Mouse (Mus musculus): ENCODE results near the gene S100a6. TPM values are rescaled to one million over a fixed set of nuclear protein-coding genes. Genes with fewer than 3 reads are reported as not detected.

S100a6 gene
- polyA plus RNA-seq, 2 experiments = 5.4 to 13.6 TPM

- ATAC-seq (ENCODE audit: insufficient read depth) = no peak
- H3K4me3 ChIP-seq (ENCODE audit: insufficient read depth in 1 of 2, low read depth in 2 of 2, low read length in 2 of 2) = no peak overlapping the region
- no peak for DNase-seq (ENCODE audit: low read depth in 3 of 3, low spot score in 3 of 3)
- no peak overlapping the region for H3K27ac ChIP-seq
- H3K27me3 ChIP-seq (ENCODE audit: control insufficient read depth, insufficient read depth, low read length) = no peaks in the 10 kb centered on the region
- no peaks in the 10 kb centered on the region for H3K9me3 ChIP-seq (ENCODE audit: control insufficient read depth, low read length)
- 50% methylated on average over 3 of the region's 3 CpGs for WGBS (ENCODE audit: insufficient replicate concordance)
- H3K4me1 ChIP-seq (replicated peaks; ENCODE audit: control insufficient read depth in 2 of 2, insufficient read depth in 2 of 2, low read length in 1 of 2) = no peaks in the 10 kb centered on the region
- H3K4me2 ChIP-seq (ENCODE audit: low read depth) = no peak overlapping the region
- no peak overlapping the region for H3K9ac ChIP-seq (replicated peaks)
- TF ChIP-seq EP300 (IDR thresholded peaks at IDR 0.05; ENCODE audit: low read depth) (no peak), CTCF (IDR thresholded peaks at IDR 0.05; ENCODE audit: low read depth) (no peak)
- H3K36me3 ChIP-seq (replicated peaks; ENCODE audit: control insufficient read depth, insufficient read depth, low read depth) = no peaks in the 10 kb centered on the region
These were observed 13.3 kb upstream of the S100a6 start for GRCm38 (mm10) chr3:90599401-90599800.

- Histone ChIP-seq H3K4me1 (replicated peaks; ENCODE audit: control insufficient read depth in 2 of 2, insufficient read depth in 2 of 2, low read length in 1 of 2) (peaks cover 0 to 3% of the 10 kb centered on the region in 2 experiments; a peak in 1 of 4 replicates), H3K27me3 (ENCODE audit: control insufficient read depth, insufficient read depth, low read length) (no peaks in the 10 kb centered on the region), H3K9ac (replicated peaks) (no peak overlapping the region), H3K27ac (no peak overlapping the region), H3K36me3 (replicated peaks; ENCODE audit: control insufficient read depth, insufficient read depth, low read depth) (no peaks in the 10 kb centered on the region), H3K9me3 (ENCODE audit: control insufficient read depth, low read length) (no peaks in the 10 kb centered on the region), H3K4me3 (ENCODE audit: insufficient read depth in 1 of 2, low read depth in 2 of 2, low read length in 2 of 2) (no peak overlapping the region), H3K4me2 (ENCODE audit: low read depth) (no peak overlapping the region)
- TF ChIP-seq CTCF (IDR thresholded peaks at IDR 0.05; ENCODE audit: low read depth) (no peak), EP300 (IDR thresholded peaks at IDR 0.05; ENCODE audit: low read depth) (no peak)
- WGBS (ENCODE audit: insufficient replicate concordance) = 68% methylated on average over 6 of the region's 6 CpGs
- no peak for DNase-seq (ENCODE audit: low read depth in 3 of 3, low spot score in 3 of 3)
- no peak for ATAC-seq (ENCODE audit: insufficient read depth)
These were observed 12.6 kb upstream of the S100a6 start for GRCm38 (mm10) chr3:90600036-90600435.

GRCm38 (mm10) chr3:90600458-90601195, 12.1 kb upstream of the S100a6 start:
- no peaks in the 10 kb centered on the region for H3K36me3 ChIP-seq (replicated peaks; ENCODE audit: control insufficient read depth, insufficient read depth, low read depth)
- WGBS (ENCODE audit: insufficient replicate concordance) = 48% methylated on average over 8 of the region's 8 CpGs
- no peak overlapping the region for H3K4me3 ChIP-seq (ENCODE audit: insufficient read depth in 1 of 2, low read depth in 2 of 2, low read length in 2 of 2)
- TF ChIP-seq EP300 (IDR thresholded peaks at IDR 0.05; ENCODE audit: low read depth) (no peak), CTCF (IDR thresholded peaks at IDR 0.05; ENCODE audit: low read depth) (no peak)
- H3K9ac ChIP-seq (replicated peaks) = no peak overlapping the region
- ATAC-seq (ENCODE audit: insufficient read depth) = no peak
- H3K4me1 ChIP-seq (replicated peaks; ENCODE audit: control insufficient read depth in 2 of 2, insufficient read depth in 2 of 2, low read length in 1 of 2) = peaks cover 0 to 3% of the 10 kb centered on the region in 2 experiments; a peak in 1 of 4 replicates
- no peaks in the 10 kb centered on the region for H3K9me3 ChIP-seq (ENCODE audit: control insufficient read depth, low read length)
- no peak overlapping the region for H3K4me2 ChIP-seq (ENCODE audit: low read depth)
- DNase-seq (ENCODE audit: low read depth in 3 of 3, low spot score in 3 of 3) = no peak
- H3K27ac ChIP-seq = no peak overlapping the region
- H3K27me3 ChIP-seq (ENCODE audit: control insufficient read depth, insufficient read depth, low read length) = no peaks in the 10 kb centered on the region

GRCm38 (mm10) chr3:90601486-90602110, 11.1 kb upstream of the S100a6 start, which contains the start of gene Gm42674:
Gm42674 (plus strand) TSS chr3:90601904.
- no peak within 1 kb of the TSS for H3K4me2 ChIP-seq (ENCODE audit: low read depth)
- no peak within 1 kb of the TSS for H3K9ac ChIP-seq (replicated peaks)
- TF ChIP-seq EP300 (IDR thresholded peaks at IDR 0.05; ENCODE audit: low read depth) (no peak), CTCF (IDR thresholded peaks at IDR 0.05; ENCODE audit: low read depth) (no peak)
- no peaks in the 10 kb centered on the region for H3K27me3 ChIP-seq (ENCODE audit: control insufficient read depth, insufficient read depth, low read length)
- DNase-seq (ENCODE audit: low read depth in 3 of 3, low spot score in 3 of 3) = no peak
- no peak for ATAC-seq (ENCODE audit: insufficient read depth)
- no peak within 1 kb of the TSS for H3K27ac ChIP-seq
- H3K9me3 ChIP-seq (ENCODE audit: control insufficient read depth, low read length) = no peaks in the 10 kb centered on the region
- WGBS (ENCODE audit: insufficient replicate concordance) = 68% methylated on average over 11 of the region's 11 CpGs
- peaks cover 0 to 3% of the 10 kb centered on the region in 2 experiments; a peak in 1 of 4 replicates for H3K4me1 ChIP-seq (replicated peaks; ENCODE audit: control insufficient read depth in 2 of 2, insufficient read depth in 2 of 2, low read length in 1 of 2)
- no peaks in the 10 kb centered on the region for H3K36me3 ChIP-seq (replicated peaks; ENCODE audit: control insufficient read depth, insufficient read depth, low read depth)
- H3K4me3 ChIP-seq (ENCODE audit: insufficient read depth in 1 of 2, low read depth in 2 of 2, low read length in 2 of 2) = no peak within 1 kb of the TSS

- Histone ChIP-seq H3K4me1 (replicated peaks; ENCODE audit: control insufficient read depth in 2 of 2, insufficient read depth in 2 of 2, low read length in 1 of 2) (peaks cover 0 to 3% of the 10 kb centered on the region in 2 experiments; a peak in 1 of 4 replicates), H3K9ac (replicated peaks) (no peak within 1 kb of the TSS), H3K36me3 (replicated peaks; ENCODE audit: control insufficient read depth, insufficient read depth, low read depth) (no peaks in the 10 kb centered on the region), H3K9me3 (ENCODE audit: control insufficient read depth, low read length) (no peaks in the 10 kb centered on the region), H3K4me3 (ENCODE audit: insufficient read depth in 1 of 2, low read depth in 2 of 2, low read length in 2 of 2) (no peak within 1 kb of the TSS), H3K4me2 (ENCODE audit: low read depth) (no peak within 1 kb of the TSS), H3K27me3 (ENCODE audit: control insufficient read depth, insufficient read depth, low read length) (no peaks in the 10 kb centered on the region), H3K27ac (no peak within 1 kb of the TSS)
- ATAC-seq (ENCODE audit: insufficient read depth) (no peak), DNase-seq (ENCODE audit: low read depth in 3 of 3, low spot score in 3 of 3) (no peak)
- 15% methylated on average over 3 of the region's 3 CpGs for WGBS (ENCODE audit: insufficient replicate concordance)
- TF ChIP-seq CTCF (IDR thresholded peaks at IDR 0.05; ENCODE audit: low read depth) (no peak), EP300 (IDR thresholded peaks at IDR 0.05; ENCODE audit: low read depth) (no peak)
These were observed 9.1 kb upstream of the S100a6 start, which contains the start of gene S100a4 for GRCm38 (mm10) chr3:90603623-90604022. S100a4 (plus strand) TSS chr3:90603771.

Data from liver, embryonic 14.5 days (tissue).